Mouse (Mus musculus) hindbrain, embryonic 10.5 days (tissue): ENCODE data around the gene Ccl20. TPM values are rescaled to one million over a fixed set of nuclear protein-coding genes. Genes with fewer than 3 reads are reported as not detected.
A peak's percentile ranks its signal among the peaks of the same experiment; 100 is the strongest.

Experiments used
- DNase-seq: peaks from one replicate; pipeline ENCODE4 v3.0.0-alpha.2; 2017; ENCODE audit warnings: low spot score
- H3K27ac ChIP-seq: fragments of 300-500 bp; sonication (generic); 2 replicates; pipeline ENCODE4 v1.5.1; 2016; ENCODE audit warnings: mild to moderate bottlenecking, moderate library complexity
- H3K27me3 ChIP-seq: fragments of 300-500 bp; sonication (generic); 2 replicates; pipeline ENCODE4 v1.6.1; 2016; ENCODE audit warnings: mild to moderate bottlenecking; ENCODE audit not compliant: poor library complexity, insufficient read depth, severe bottlenecking
- H3K36me3 ChIP-seq: fragments of 300-500 bp; sonication (generic); 2 replicates; pipeline ENCODE4 v1.6.1; 2016; ENCODE audit warnings: mild to moderate bottlenecking, moderate library complexity
- H3K4me1 ChIP-seq: fragments of 300-500 bp; sonication (generic); replicated peaks from 2 replicates; pipeline ENCODE4 v1.6.1; 2016; ENCODE audit warnings: mild to moderate bottlenecking
- H3K4me3 ChIP-seq: fragments of 300-500 bp; sonication (generic); 2 replicates; pipeline ENCODE4 v1.5.1; 2016; ENCODE audit warnings: mild to moderate bottlenecking, moderate library complexity
- H3K9me3 ChIP-seq: fragments of 300-500 bp; sonication (generic); 2 replicates; pipeline ENCODE4 v1.6.1; 2016; ENCODE audit warnings: mild to moderate bottlenecking, moderate library complexity
- WGBS: fragments of 180-500 bp; shearing (Covaris S2); methylation state at CpG from one replicate; pipeline ENCODE4 v1.1.7; 2016; 5-methylcytosine and 5-hydroxymethylcytosine counted together
- polyA plus RNA-seq: library from polyadenylated mRNA; unstranded; fragments of >200 nt; fragmentation: Nextera tagmentation; extraction: Ambion mirVana; gene quantifications from 2 replicates; pipeline ENCODE4 v1.2.1, GENCODE M21; 2016

Gene Ccl20
- 0.26 TPM in 1 of 2 replicates, not detected in the other for polyA plus RNA-seq

GRCm38 (mm10) chr1:83116447-83117137, at the start of gene Ccl20:
TSS of gene Ccl20 (plus strand) at chr1:83116766.
- Histone ChIP-seq H3K4me1 (no peaks in the 10 kb centered on the region), H3K9me3 (no peaks in the 10 kb centered on the region), H3K4me3 (no peak within 1 kb of the TSS), H3K36me3 (no peaks in the 10 kb centered on the region), H3K27me3 (no peaks in the 10 kb centered on the region), H3K27ac (no peak within 1 kb of the TSS)
- DNase-seq: no peak
- WGBS: 51% methylated on average over 8 of the region's 8 CpGs

GRCm38 (mm10) chr1:83067205-83067604, 49.4 kb upstream of the Ccl20 start:
- Histone ChIP-seq H3K27ac (no peak overlapping the region), H3K4me3 (no peak overlapping the region), H3K27me3 (no peaks in the 10 kb centered on the region), H3K4me1 (no peaks in the 10 kb centered on the region), H3K36me3 (no peaks in the 10 kb centered on the region), H3K9me3 (no peaks in the 10 kb centered on the region)
- WGBS: 90% methylated on average over 10 of the region's 10 CpGs
- no peak for DNase-seq

- Histone ChIP-seq H3K4me3 (peak overlapping the region; percentile 21; the same call in 1 of the 2 replicates), H3K36me3 (no peaks in the 10 kb centered on the region), H3K4me1 (no peaks in the 10 kb centered on the region), H3K9me3 (no peaks in the 10 kb centered on the region), H3K27me3 (no peaks in the 10 kb centered on the region), H3K27ac (no peak overlapping the region)
- no peak for DNase-seq
- 46% methylated on average over 15 of the region's 15 CpGs for WGBS
These were observed 40.9 kb upstream of the Ccl20 start for GRCm38 (mm10) chr1:83075526-83076189.

GRCm38 (mm10) chr1:83076190-83076917, 40.2 kb upstream of the Ccl20 start:
- no peaks in the 10 kb centered on the region for H3K4me1 ChIP-seq
- H3K36me3 ChIP-seq: no peaks in the 10 kb centered on the region
- DNase-seq: peak; percentile 49
- H3K9me3 ChIP-seq: no peaks in the 10 kb centered on the region
- H3K27ac ChIP-seq: no peak overlapping the region
- peak overlapping the region; percentile 21; the same call in 1 of the 2 replicates for H3K4me3 ChIP-seq
- no peaks in the 10 kb centered on the region for H3K27me3 ChIP-seq
- 45% methylated on average over 11 of the region's 11 CpGs for WGBS

- 75% methylated on average over 6 of the region's 6 CpGs for WGBS
These were observed 39.5 kb upstream of the Ccl20 start for GRCm38 (mm10) chr1:83077016-83077415.

GRCm38 (mm10) chr1:83084790-83085189, 31.8 kb upstream of the Ccl20 start:
- Histone ChIP-seq H3K4me1 (no peaks in the 10 kb centered on the region), H3K4me3 (no peak overlapping the region), H3K36me3 (no peaks in the 10 kb centered on the region), H3K9me3 (no peaks in the 10 kb centered on the region), H3K27ac (no peak overlapping the region), H3K27me3 (no peaks in the 10 kb centered on the region)
- no peak for DNase-seq
- WGBS: 85% methylated on average over 2 of the region's 2 CpGs

More at GRCm38 (mm10) chr1:83077016-83077415, 39.5 kb upstream of the Ccl20 start:
- Histone ChIP-seq H3K27ac (no peak overlapping the region), H3K36me3 (no peaks in the 10 kb centered on the region), H3K9me3 (no peaks in the 10 kb centered on the region), H3K4me3 (no peak overlapping the region), H3K4me1 (no peaks in the 10 kb centered on the region), H3K27me3 (no peaks in the 10 kb centered on the region)
- no peak for DNase-seq

- H3K27ac ChIP-seq: no peak overlapping the region
- no peaks in the 10 kb centered on the region for H3K27me3 ChIP-seq
- no peaks in the 10 kb centered on the region for H3K9me3 ChIP-seq
- H3K4me1 ChIP-seq: no peaks in the 10 kb centered on the region
- DNase-seq: no peak
- H3K36me3 ChIP-seq: no peaks in the 10 kb centered on the region
- 74% methylated on average over 3 of the region's 3 CpGs for WGBS
- H3K4me3 ChIP-seq: no peak overlapping the region
These were observed 25.3 kb upstream of the Ccl20 start for GRCm38 (mm10) chr1:83091268-83091667.

GRCm38 (mm10) chr1:83096935-83097334, 19.6 kb upstream of the Ccl20 start:
- Histone ChIP-seq H3K36me3 (no peaks in the 10 kb centered on the region), H3K4me3 (no peak overlapping the region), H3K4me1 (no peaks in the 10 kb centered on the region), H3K9me3 (no peaks in the 10 kb centered on the region), H3K27me3 (no peaks in the 10 kb centered on the region), H3K27ac (no peak overlapping the region)
- DNase-seq: no peak
- 85% methylated on average over 4 of the region's 4 CpGs for whole genome bisulfite sequencing

GRCm38 (mm10) chr1:83099160-83099559, 17.4 kb upstream of the Ccl20 start:
- no peaks in the 10 kb centered on the region for H3K4me1 ChIP-seq
- no peaks in the 10 kb centered on the region for H3K9me3 ChIP-seq
- no peak overlapping the region for H3K27ac ChIP-seq
- H3K4me3 ChIP-seq: no peak overlapping the region
- 88% methylated on average over 2 of the region's 2 CpGs for WGBS
- H3K36me3 ChIP-seq: no peaks in the 10 kb centered on the region
- H3K27me3 ChIP-seq: no peaks in the 10 kb centered on the region
- no peak for DNase-seq

- H3K27ac ChIP-seq: no peak overlapping the region
- H3K4me1 ChIP-seq: no peaks in the 10 kb centered on the region
- no peaks in the 10 kb centered on the region for H3K27me3 ChIP-seq
- no peak overlapping the region for H3K4me3 ChIP-seq
- WGBS: 85% methylated on average over 7 of the region's 7 CpGs
- no peaks in the 10 kb centered on the region for H3K9me3 ChIP-seq
- H3K36me3 ChIP-seq: no peaks in the 10 kb centered on the region
- DNase-seq: no peak
These were observed 16.9 kb upstream of the Ccl20 start for GRCm38 (mm10) chr1:83099580-83100137.

GRCm38 (mm10) chr1:83101891-83102290, 14.7 kb upstream of the Ccl20 start:
- Histone ChIP-seq H3K36me3 (no peaks in the 10 kb centered on the region), H3K27ac (no peak overlapping the region)
- 66% methylated on average over 3 of the region's 3 CpGs for WGBS

GRCm38 (mm10) chr1:83105464-83105863, 11.1 kb upstream of the Ccl20 start:
- Histone ChIP-seq H3K4me3 (no peak overlapping the region), H3K9me3 (no peaks in the 10 kb centered on the region), H3K27me3 (no peaks in the 10 kb centered on the region), H3K27ac (no peak overlapping the region), H3K4me1 (no peaks in the 10 kb centered on the region), H3K36me3 (no peaks in the 10 kb centered on the region)
- no peak for DNase-seq
- WGBS: 55% methylated on average over 1 of the region's 1 CpGs

More at GRCm38 (mm10) chr1:83101891-83102290, 14.7 kb upstream of the Ccl20 start:
- Histone ChIP-seq H3K4me3 (no peak overlapping the region), H3K4me1 (no peaks in the 10 kb centered on the region), H3K9me3 (no peaks in the 10 kb centered on the region), H3K27me3 (no peaks in the 10 kb centered on the region)
- no peak for DNase-seq
